Mouse (Mus musculus): ENCODE results near the gene Treml1. TPM values are rescaled to one million over a fixed set of nuclear protein-coding genes. Genes with fewer than 3 reads are reported as not detected.
A peak's percentile ranks its signal among the peaks of the same experiment; 100 is the strongest.

Gene Treml1
- total RNA-seq, 2 experiments from 2014 or later: 0.31 TPM; not detected in 1

- intact Hi-C loops (cut with DNase I): no loop called here
- DNase-seq: no peak
Observed at GRCm38 (mm10) chr17:48355822-48356221, 3.9 kb upstream of the Treml1 start.

DNA sequence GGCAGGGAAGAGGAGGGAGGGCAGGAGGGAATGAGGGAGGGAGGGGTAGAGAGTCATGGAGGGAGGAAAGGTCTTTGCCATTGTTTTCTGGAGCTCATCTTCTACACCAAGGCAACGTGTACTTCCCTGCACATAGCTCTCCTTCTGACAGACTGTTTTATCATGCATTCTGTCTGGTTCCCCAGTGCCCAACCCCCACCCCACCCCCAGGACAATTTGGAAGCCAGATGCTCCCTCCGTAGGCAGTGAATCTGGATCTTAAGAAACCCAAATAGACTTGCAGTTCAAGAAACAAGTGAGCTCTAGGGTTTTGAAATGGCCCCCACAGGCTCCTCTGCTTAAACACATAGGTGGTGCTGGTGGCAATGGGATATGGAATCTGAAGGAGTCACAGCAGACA is 1.8 kb upstream of the Treml1 start:
- no peak for DNase-seq
- intact Hi-C loops (cut with DNase I): no loop called here

DNA sequence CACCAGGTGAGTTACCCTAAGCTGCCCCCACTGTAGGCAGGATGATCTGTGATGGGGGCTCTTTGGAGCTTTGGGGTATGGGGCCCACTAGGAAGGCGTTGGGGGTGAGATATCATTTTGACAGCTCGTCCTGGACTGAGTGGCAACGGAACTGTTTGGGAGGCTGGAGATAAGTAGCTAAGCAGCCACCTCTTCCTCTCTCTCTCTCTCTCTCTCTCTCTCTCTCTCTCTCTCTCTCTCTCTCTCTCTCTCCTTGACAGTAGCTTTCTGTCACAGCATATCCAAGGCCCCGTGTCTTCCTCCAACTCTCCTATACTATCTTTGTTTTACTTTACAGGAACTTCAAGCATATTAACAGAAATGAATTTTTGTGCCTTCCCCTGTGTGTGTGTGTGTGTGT is 746 bp downstream of the Treml1 start:
- DNase-seq: no peak
- intact Hi-C loops (cut with DNase I): no loop called here

GRCm38 (mm10) chr17:48362346-48362745 is 2.6 kb downstream of the Treml1 start:
- intact Hi-C loops (cut with DNase I): no loop called here
- peak; percentile 52 to 55 for DNase-seq

DNA sequence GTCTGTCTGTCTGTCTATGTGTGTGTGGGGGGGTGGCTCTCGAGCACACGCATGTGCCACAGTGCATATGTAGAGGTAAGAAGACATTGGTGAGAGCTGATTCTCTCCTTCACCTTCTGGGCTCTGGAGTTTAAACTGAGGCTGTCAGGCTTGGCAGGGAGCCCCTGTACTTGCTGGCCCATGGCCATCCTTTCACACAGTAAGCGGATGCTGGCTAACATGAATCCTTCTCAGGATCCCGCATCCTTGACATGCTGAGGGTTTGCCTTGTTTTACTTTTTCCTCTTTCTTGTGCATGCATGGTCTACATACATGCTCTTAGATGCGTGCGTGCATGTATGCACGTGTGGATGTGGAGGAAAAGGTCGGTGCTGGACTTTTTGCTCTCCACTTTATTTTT is 3.2 kb downstream of the Treml1 start:
- DNase-seq: peak; percentile 76 to 83
- intact Hi-C loops (cut with DNase I): no loop called here

DNA sequence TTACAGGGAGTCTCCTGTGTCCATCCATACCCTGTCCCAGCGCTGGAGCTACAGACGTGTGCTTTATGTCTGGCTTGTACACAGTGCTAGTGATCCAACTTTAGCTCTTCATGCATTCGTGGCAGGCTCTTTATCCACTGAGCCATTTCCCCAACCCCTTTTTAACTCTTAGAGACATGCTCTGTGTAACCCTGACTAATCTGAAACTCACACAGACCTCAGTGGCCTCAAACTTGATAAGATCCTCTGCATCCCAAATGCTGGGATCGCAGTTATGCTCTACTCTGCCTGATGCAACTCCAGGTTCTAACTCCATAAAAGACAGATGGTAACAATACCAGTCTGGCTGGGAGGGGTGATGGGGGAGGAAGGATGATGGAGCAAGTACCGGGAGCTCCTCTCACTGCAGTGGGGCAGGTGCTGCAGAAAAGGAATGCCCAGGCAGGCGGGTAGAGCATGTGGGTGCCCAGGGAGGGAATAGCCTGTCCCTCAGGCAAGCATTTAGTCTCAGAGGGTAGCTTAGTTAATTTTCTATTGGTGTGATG is 3.8 kb downstream of the Treml1 start:
- DNase-seq: no peak
- intact Hi-C loops (cut with DNase I): no loop called here

DNA sequence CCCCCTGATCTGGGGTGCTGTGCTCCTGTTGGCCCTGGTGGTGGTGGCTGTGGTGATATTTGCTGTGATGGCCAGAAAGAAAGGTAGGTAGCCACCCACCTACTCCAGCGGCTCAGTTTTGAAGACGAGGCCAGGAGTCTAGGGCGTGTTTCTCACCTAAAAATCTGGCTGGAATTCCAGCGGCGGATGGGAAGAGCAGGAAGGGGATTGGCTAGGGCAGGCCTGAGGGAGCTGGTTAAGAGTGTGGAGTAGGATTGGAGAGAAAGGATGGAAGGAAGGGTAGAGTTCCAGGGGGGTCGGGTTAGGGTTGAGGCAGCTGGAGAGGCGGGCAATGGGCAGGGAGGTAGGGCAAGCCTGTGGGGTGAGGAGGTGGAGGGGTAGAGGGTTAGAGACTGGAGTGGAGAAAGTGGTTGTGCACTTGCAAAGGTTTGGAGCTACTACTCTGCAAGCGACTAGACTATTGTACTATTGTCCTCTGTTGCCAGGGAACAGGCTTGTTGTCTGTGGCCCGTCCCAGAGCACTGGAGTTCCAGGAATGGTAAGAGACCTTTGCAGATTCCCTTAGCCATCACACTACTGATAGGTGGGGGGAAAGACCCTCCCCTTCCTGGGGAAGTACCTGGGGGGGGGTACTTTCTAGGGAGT is 5.9 kb downstream of the Treml1 start:
- peak in 1 of 2 experiments; percentile 14 for DNase-seq
- intact Hi-C loops (cut with DNase I): no loop called here

- intact Hi-C loops (cut with DNase I): no loop called here
- no peak for DNase-seq
Observed at GRCm38 (mm10) chr17:48366806-48367205, 7.1 kb downstream of the Treml1 start.

DNA sequence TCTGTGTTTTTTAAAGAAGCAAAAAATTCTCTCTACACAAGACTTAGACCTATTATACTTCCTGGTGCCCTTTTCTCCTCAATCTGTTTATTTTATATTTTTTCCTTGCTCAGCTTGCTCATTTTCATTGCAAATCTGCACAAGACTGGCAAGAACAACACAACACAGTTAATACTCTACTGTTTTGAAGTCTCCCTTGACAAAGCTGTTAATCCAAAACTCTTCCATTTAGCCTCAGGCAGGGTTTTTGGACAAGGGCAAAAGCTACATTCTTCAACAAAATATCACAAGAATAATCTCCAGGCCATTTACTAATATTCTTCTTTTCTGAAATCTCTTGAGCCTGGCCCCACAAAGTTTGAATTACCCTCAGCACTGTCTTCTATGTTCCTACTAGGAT is 11.9 kb downstream of the Treml1 start:
- intact Hi-C loops (cut with DNase I): no loop called here
- DNase-seq: no peak

DNA sequence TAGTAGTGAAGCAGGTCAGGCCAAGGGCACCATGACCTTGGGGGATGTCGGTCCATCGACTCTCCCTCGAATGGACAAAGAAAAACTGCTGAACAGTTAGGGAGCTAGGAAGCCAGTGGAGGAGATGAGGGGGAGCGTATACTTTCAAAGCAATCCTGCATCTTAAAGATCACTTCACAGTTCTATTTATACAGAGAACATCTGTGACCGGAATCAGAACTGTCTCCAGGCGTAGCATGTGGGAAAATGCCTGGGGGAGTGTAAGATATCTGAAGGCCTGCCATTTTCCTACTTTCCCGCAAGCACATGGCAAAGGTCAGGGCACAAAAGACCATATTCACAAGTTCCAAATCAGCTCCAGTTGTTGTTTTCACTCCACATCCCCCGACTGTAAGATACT is 13.3 kb downstream of the Treml1 start:
- intact Hi-C loops (cut with DNase I): no loop called here
- DNase-seq: no peak

DNA sequence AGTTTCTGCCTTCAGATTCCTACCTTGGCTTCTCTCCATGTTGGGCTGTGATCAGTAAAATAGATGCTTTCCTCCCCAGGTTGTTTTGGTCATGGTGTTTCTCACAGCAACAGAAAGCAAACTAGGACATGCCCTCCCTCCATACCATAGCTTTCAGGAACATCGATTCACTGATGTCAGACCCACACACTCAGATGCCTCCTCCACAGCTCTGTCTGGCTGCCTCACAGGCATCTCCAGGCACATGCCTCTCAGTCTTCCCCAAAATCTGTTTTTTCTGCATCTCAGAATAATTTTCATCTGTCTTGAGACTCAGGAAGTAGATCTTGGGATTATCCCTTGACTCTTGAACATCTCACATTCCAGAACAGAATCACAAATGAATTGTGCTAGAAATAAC is 16.4 kb downstream of the Treml1 start:
- intact Hi-C loops (cut with DNase I): no loop called here
- DNase-seq: no peak

DNA sequence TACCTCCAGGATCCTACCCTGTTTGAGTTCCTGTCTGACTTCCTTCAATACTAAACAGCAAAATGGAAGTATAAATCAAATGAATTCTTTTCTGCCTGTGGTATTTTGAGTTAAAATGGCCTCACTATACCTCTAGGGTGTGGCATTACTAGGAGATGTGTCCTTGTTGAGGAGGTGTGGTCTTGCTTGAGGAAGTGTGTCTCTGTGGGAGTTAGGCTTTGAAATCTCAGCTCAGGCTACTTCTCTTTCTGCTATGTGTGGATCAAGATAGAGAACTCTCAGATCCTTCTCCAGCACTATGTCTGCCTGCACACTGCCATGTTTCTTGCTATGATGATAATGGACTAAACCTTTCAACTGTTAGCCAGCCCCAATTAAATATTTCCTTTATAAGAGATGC is 19.3 kb downstream of the Treml1 start:
- intact Hi-C loops (cut with DNase I): no loop called here
- DNase-seq: no peak

DNA sequence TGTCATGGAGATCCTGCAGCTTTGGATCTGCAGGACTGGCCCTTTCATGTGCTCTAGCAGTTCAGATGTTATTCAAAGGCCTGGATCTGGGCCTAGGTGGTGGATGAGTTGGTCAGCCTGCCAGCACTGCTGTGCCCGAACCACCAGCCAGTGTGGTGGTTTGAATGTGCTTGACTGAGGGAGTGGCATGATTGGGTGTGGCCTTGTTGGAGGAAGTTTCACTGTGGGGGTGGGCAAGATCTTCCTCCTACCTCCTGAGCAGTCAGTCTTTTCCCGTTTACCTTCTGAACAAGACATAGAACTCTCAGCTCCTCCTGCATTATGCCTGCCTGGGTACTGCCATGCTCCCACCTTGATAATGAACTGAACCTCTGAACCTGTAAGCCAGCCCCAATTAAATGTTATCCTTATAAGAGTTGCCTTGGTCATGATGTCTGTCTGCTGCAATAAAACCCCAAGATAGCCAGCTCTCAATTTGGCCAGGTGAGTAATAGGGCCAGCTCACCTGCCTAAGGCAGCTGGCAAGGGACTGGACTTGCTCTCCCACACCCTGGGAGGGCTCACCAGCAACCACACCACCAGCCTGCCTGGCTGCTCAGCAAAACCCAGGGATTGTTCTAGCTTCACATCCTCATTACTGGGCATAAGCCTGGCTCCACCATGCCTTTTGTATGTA is 26.2 kb downstream of the Treml1 start:
- intact Hi-C loops (cut with DNase I): no loop called here
- DNase-seq: no peak

DNA sequence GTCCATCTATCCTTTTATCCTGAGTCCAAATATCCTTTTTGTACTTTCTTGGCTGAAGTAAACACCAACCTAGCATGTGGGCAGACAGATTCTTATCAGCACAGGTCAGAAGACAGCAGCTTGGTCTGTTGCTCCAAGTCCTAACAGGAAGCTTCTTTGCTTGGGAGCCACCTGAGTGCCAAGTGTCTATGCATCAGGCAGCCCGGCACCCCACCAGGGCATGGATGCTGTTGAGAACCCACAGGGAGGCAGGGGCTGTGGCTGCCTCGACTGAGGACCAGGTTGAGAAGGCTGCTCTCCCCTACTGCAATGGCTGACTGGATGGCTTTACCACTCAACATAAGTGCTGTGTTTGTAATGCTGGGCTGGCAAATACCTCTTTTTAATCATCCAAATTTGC is 28.9 kb downstream of the Treml1 start:
- DNase-seq: no peak
- intact Hi-C loops (cut with DNase I): no loop called here

DNA sequence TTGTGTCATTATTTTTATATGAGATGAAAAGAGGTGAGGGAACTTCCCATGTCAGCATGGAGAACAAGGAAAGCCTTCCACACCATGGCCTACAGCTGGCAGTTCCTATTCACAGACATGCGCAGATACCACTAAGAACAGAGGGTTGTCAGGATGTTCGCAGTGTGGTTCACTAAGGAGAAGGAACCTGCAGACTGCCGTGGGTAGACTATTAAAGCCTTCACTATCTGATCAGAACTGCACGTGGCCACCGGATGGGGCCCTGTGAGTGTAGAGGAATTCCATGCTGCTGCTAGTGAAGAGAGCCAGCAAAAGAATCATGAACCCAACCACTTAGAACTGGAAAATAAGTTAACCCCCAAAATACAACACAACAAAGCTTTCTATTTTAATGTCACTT is 29.7 kb downstream of the Treml1 start:
- no peak for DNase-seq
- intact Hi-C loops (cut with DNase I): no loop called here

DNA sequence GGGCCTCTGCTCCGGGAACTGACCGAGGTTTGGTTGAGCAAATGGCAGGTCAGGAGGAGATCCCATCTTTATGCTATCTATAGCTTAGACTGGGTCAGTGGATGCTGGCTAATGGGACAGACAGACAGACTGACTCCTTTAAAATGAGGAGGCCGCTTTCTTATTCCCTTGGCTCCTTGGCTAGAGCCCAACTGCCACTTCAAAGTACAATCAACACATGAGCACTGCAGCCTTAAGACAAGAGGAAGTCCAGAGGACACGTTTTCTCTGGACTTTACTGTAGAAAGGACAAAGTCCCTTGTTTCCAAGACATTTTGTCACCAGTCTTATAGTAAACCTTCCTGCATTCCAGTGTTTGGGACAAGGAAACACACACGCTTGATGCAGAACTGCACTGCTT is 31.7 kb downstream of the Treml1 start:
- intact Hi-C loops (cut with DNase I): no loop called here
- DNase-seq: no peak

GRCm38 (mm10) chr17:48392616-48393015 is 32.9 kb downstream of the Treml1 start:
- intact Hi-C loops (cut with DNase I): no loop called here

DNA sequence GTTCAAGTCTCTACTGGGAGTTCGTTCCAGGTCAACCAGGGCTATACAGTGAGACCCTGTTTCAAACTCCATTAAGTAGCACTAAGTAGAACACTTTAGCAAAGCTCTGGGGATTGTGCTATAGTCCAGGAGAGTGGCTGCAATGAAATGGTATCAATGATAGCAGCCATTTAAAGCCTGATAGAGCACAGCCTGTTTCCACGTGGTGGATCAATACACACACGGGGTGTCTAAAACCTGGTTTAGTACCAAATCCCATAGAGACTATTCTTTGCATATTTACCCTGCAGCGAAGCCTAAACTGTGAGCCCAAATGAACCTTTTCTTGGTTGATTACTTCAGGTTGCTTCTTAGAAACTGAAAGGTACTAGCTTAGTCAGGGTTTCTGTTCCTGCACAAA is 42.0 kb downstream of the Treml1 start:
- no peak for DNase-seq
- intact Hi-C loops (cut with DNase I): no loop called here

More at GRCm38 (mm10) chr17:48392616-48393015, 32.9 kb downstream of the Treml1 start:
- no peak for DNase-seq

DNA sequence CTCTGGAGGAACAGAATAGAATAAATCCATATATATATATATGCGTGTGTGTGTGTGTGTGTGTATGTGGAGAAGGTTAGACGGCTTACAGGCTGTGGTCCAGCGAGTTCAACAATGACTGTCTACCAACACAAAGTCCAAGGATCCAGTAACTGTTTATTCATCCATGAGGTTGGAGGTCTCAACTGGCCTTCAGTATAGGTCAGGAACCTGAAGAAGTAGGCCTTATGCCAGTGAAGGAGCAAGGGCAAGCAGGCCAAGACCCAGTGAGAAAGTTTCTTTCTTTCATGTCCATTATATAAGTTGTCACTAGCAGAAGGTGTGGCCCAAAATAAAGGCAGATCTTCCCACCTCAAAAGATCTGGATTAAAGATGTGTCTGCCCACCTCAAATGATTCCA is 43.0 kb downstream of the Treml1 start:
- DNase-seq: no peak
- intact Hi-C loops (cut with DNase I): no loop called here

DNA sequence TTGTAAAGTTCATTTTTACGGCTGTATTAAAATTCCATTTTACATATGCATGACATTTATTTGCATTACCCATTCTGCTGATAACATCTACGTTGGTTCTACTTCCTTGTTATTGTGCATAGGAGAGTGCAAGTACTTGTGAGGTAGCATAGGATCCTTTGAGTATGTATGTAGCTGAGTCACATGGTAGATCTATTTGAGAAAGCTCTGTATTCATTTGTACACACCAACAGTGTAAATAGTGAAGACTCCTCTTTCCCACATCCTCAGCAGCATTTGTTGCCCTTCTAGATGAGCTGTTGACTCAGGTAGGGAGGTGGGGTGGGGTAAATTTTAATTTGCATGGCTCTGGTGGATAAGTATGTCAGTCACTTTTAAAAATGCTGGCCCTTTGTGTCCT is 44.1 kb downstream of the Treml1 start:
- intact Hi-C loops (cut with DNase I): no loop called here
- no peak for DNase-seq

- intact Hi-C loops (cut with DNase I): no loop called here
- DNase-seq: no peak
Observed at GRCm38 (mm10) chr17:48404706-48405105, 45.0 kb downstream of the Treml1 start.

DNA sequence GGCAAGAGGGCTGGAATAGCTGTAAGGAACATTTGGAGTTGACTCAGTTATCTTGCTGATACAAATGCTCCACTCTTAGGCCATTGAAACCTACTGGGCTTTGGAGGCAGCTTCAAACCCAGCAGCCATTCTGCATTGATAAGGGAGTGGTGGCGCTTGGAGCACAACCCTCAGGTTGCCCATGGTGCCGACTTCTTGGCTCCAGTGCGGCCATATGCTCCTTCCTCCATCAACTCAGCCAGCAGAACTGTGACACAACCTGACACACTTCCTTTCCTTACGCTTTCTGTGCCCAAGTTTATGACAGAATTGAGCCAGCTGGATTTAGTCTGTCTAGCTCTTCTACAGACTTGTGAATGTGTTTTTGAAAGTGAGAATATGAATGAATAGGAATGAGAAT is 47.4 kb downstream of the Treml1 start:
- intact Hi-C loops (cut with DNase I): no loop called here
- no peak for DNase-seq

Measured in heart, postnatal 10 days (tissue).